Mouse (Mus musculus) lung, postnatal 25 days (tissue): ENCODE data around the gene Gm17087.

Experiments used
- DNase-seq: peaks from one replicate; pipeline ENCODE4 v3.0.0; 2022; ENCODE audit warnings: low spot score

Gene Gm17087

DNA sequence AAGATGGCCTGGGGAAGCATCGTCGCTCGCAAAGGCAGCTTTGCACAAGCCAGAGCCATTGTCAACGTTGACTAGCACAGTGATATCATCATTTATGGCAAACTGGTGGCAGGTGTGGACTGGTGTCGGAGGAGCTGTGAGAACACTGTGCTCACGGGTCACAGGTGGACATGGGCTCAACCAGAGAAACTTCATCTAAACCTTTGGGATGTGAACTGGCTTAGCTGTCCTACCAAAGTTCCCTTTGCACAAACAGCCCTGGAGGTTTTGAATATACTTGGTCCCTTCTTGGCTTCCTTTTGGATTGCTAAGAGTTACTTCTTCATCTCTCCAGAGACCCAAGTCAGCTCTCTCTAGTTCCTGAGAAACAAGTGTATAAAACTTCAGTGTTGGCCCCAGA lies at the start of gene Gm17087:
TSS of gene Gm17087 (minus strand) at position 101 of the 400 bp plus-strand sequence.
- no peak for DNase-seq

DNA sequence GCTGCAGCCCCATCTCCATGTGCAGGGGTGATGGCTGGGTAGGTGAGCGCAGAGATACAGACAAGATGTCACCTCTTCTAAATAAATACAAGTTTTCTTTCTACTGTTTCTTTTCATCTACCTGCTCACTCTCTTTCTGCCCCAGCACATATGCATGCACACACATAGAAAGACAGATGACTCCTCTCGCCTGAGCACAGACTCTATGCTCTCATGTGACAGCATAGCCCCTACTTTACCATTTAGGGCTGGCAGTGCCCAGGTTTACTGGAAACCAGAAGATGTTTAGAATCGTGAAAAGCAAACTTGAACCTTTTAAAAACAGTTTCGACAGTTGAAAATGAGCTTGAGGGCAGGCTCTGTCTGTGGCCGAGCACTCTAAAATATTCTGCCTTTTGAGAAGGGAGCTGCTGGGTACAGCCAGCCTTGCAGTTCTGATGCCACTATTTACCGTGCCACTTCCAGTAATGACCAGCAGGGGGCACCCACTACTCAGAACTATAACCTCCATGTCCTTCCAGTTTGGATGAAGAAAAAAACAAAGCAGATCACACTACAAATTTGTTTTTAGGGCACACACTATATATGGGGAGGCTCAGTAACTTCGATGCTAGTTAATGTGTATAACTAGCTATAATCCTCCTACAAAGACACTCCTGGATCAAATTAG lies 47.3 kb upstream of the Gm17087 start:
- DNase-seq, result peak; percentile 64

DNA sequence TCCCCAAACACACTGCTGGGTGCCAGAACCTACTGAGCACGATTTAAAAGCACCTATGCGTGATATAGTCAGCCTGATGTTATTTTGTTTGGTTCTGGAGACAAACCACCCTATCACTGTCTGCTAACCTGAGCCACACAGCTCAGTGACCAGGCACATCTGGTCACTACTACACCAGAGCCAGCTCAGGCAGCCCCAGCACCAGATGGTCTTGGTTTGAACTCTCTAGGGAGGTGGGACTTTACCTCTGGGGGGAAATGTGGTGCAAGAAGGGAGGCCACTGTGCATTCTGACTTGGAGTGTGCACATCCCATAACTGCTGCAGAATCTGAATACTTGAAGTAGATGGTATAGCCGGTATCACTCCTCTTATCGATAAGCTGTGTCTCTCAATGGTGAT lies 45.2 kb upstream of the Gm17087 start:
- no peak for DNase-seq

- no peak for DNase-seq
Measured at GRCm38 (mm10) chr17:8606695-8607094, 39.9 kb upstream of the Gm17087 start.

DNA sequence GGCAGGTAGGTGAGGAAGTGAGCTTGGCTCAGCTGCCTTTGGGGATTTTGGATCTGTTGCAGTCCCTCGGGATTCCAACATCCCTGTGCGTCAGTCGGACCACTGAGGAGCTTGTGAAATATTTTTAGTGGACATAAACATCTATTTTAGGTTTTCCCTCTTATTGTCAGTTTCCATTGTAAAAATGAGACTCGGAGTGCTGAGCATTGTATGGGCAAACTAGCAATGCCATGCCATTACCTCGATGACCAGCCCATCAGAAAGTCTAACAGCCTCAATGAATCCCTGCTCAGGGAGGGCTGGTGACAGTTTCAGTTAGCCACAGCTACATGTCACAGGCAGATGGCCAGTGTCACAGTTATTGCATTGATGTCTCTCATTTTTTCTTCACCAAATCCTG lies 39.2 kb upstream of the Gm17087 start:
- no peak for DNase-seq

GRCm38 (mm10) chr17:8602976-8603375 lies 36.2 kb upstream of the Gm17087 start:
- DNase-seq, result no peak

GRCm38 (mm10) chr17:8597790-8598189 lies 31.0 kb upstream of the Gm17087 start:
- peak; percentile 49 for DNase-seq

GRCm38 (mm10) chr17:8592427-8593277 lies 25.9 kb upstream of the Gm17087 start:
- DNase-seq, result peak; percentile 34

GRCm38 (mm10) chr17:8581579-8581978 lies 14.8 kb upstream of the Gm17087 start:
- no peak for DNase-seq

DNA sequence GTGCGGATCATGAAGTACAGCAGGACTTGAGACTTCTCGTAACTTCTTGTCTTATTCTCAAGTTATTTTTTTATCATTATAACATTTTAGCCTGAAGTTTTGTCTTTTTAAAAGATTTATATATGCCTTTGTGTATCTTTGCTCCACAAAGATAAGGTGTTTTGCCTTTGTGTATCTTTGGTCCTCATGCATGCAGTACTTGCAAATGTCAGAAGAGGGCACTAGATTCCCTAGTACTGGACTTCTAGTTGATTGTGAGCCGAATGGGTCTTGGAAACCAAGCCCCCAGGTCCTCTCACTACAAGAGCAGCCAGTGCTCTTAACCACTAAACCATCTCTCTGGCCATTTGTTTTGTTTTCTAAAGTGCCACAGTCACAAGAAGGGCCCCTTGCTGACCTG lies 13.6 kb upstream of the Gm17087 start:
- no peak for DNase-seq

- no peak for DNase-seq
Measured at GRCm38 (mm10) chr17:8573542-8574260, 7.0 kb upstream of the Gm17087 start.

GRCm38 (mm10) chr17:8562886-8563280 lies 3.9 kb downstream of the Gm17087 start:
- no peak for DNase-seq

- DNase-seq, result no peak
Measured at GRCm38 (mm10) chr17:8562101-8562885, 4.5 kb downstream of the Gm17087 start.

- no peak for DNase-seq
Measured at GRCm38 (mm10) chr17:8557926-8558325, 8.8 kb downstream of the Gm17087 start.

DNA sequence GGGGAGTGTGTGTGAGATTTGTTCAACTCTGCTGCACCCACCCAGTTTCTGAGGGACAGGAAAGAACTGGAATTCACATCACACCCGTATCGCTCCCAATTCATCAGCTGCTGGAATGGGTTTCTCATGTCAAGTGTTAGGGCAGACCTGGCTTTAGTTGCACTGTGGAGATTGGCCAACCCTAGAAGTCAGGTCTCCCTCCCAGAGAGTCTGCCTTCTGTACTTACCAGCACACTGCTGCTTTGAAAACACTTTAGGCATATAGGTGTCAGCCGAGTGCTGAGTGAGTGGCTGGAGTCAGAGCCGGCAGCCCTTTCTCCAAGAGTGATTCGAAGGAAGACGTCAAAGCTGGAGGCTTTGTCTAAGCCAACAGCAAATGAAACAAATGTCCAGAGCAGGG lies 10.5 kb downstream of the Gm17087 start:
- DNase-seq, result no peak

GRCm38 (mm10) chr17:8555785-8556184 lies 11.0 kb downstream of the Gm17087 start:
- DNase-seq, result no peak

- DNase-seq, result no peak
Measured at GRCm38 (mm10) chr17:8554219-8554618, 12.5 kb downstream of the Gm17087 start.

DNA sequence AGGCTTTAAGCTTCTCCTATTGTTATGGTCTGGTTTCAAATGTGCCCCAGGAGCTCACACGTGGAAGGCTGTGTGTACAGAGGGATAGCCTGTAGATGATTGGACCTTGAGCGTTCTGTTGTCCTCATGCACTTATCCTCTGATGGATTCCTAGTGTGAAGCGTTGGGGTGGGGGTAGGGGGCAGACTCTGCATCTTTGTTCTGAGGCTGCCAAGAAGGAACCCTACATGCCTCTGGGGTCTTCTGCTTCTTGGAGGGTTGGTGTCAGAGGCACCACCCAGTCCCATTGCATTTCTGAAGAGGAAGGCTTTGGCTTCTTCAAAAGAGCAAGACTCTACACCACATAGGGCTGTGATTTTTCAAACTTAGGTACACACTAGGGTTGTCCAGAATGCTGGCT lies 13.1 kb downstream of the Gm17087 start:
- no peak for DNase-seq

GRCm38 (mm10) chr17:8552346-8553035 lies 14.3 kb downstream of the Gm17087 start:
- DNase-seq, result no peak

DNA sequence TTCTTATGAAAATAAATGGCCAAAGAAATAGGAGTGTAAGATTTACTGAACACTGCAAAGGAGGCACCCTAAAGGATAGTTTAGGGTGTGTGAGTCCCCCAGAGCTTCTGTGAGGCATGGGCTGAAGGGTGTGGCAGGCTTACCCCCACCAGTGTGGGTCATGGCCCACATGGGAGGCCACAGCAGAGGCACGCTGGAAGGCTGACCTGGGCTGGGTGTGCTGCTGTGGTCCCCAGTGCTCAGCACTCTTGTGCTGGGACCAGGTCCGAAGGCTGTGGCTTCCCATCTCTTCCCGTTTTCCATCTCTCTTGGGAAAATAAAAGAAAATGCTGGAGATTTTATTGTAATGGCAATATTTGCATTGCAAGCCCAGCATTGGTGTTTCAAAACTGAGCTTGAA lies 15.1 kb downstream of the Gm17087 start:
- no peak for DNase-seq

- no peak for DNase-seq
Measured at GRCm38 (mm10) chr17:8548733-8549132, 18.0 kb downstream of the Gm17087 start.
